Mouse (Mus musculus): ENCODE measurements around the gene Ggt1. TPM values are rescaled to one million over a fixed set of nuclear protein-coding genes. Genes with fewer than 3 reads are reported as not detected.

Ggt1 gene
- 1.2 and 2.0 TPM in 2 replicates for polyA plus RNA-seq (2015; fragmentation: Nextera tagmentation; extraction: Ambion mirVana)

DNA sequence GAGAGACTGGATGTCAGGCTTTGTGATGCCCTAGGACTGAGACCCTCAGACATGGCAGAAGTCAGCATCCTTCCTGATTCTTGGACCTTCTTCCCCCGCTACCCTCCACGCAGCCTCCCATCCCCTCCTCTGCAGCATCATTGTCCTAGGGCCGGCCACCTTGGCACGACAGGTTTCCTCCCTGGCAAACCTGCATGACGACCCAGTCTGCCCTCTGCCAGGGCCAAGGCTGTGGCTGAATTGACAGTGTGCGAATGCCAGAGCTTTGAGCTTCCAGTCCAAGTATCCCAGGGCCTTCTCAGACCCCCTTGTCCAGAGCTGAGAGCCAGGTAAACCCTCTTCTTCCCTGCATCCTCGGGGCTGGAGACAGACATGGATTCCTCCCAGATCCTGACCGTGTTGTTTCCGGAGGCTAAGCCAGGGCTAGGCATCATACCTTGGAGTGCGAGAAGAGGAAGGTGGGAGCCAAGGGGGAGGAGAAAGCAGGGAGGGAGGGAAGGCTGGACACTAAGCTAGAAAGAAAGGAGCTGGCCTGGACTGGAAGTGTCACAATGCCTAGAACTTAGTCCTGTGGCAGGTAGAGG, at the start of gene Ggt1:
Gene Ggt1 (plus strand): TSS at position 534 of the 584 bp plus-strand sequence.
- Histone ChIP-seq H3K27ac (no peak within 1 kb of the TSS), H3K9me3 (no peaks in the 10 kb centered on the region), H3K27me3 (peaks cover 30% of the 10 kb centered on the region), H3K4me3 (no peak within 1 kb of the TSS), H3K4me1 (peaks cover 24% of the 10 kb centered on the region), H3K4me2 (peak within 1 kb of the TSS; percentile 99; the same call in 1 of the 2 replicates), H3K9ac (no peak within 1 kb of the TSS), H3K36me3 (no peaks in the 10 kb centered on the region)
- 59% methylated on average over 10 of the region's 10 CpGs for WGBS
- no peak for ATAC-seq (ENCODE audit: borderline replicate concordance, extremely low read depth, low FRiP score, low TSS enrichment)

DNA sequence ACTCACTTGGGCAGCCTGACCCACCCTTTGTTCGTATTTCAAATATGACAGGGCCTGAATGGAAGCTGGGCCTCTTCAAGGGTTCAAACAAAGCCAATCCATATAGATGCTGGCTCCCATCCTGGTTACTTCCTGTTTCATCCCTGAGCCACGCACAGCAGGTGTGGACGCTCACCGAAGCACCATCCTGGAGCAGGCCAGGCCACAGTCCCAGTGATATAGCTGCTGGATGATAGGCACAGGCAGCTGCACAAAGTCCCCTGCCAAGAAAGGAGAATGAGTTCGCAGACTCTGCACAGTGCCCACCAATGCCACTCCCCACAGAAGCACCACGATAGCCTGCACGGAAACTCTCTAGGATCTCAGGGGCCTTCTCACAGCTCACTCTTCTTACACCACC, 49.5 kb upstream of the Ggt1 start:
- ATAC-seq (ENCODE audit: borderline replicate concordance, extremely low read depth, low FRiP score, low TSS enrichment): no peak
- 94% methylated on average over 7 of the region's 7 CpGs for WGBS
- H3K4me1 ChIP-seq: peaks cover 15% of the 10 kb centered on the region
- H3K4me2 ChIP-seq: no peak overlapping the region
- H3K36me3 ChIP-seq: peaks cover 51% of the 10 kb centered on the region
- no peak overlapping the region for H3K9ac ChIP-seq
- H3K4me3 ChIP-seq: no peak overlapping the region
- H3K9me3 ChIP-seq: no peaks in the 10 kb centered on the region
- no peak overlapping the region for H3K27ac ChIP-seq
- no peaks in the 10 kb centered on the region for H3K27me3 ChIP-seq

GRCm38 (mm10) chr10:75512796-75513195, 48.6 kb upstream of the Ggt1 start:
- H3K27me3 ChIP-seq: no peaks in the 10 kb centered on the region
- peaks cover 42% of the 10 kb centered on the region for H3K36me3 ChIP-seq
- H3K4me1 ChIP-seq: peaks cover 15% of the 10 kb centered on the region
- H3K9ac ChIP-seq: no peak overlapping the region
- ATAC-seq (ENCODE audit: borderline replicate concordance, extremely low read depth, low FRiP score, low TSS enrichment): no peak
- no peak overlapping the region for H3K4me2 ChIP-seq
- no peaks in the 10 kb centered on the region for H3K9me3 ChIP-seq
- H3K4me3 ChIP-seq: no peak overlapping the region
- no peak overlapping the region for H3K27ac ChIP-seq
- 78% methylated on average over 7 of the region's 7 CpGs for WGBS

- no peak for ATAC-seq (ENCODE audit: borderline replicate concordance, extremely low read depth, low FRiP score, low TSS enrichment)
- Histone ChIP-seq H3K36me3 (peaks cover 35% of the 10 kb centered on the region), H3K4me1 (peaks cover 17% of the 10 kb centered on the region), H3K4me2 (no peak overlapping the region), H3K9ac (no peak overlapping the region), H3K27me3 (no peaks in the 10 kb centered on the region), H3K27ac (no peak overlapping the region), H3K4me3 (no peak overlapping the region), H3K9me3 (no peaks in the 10 kb centered on the region)
- 90% methylated on average over 8 of the region's 8 CpGs for WGBS
These were observed 47.9 kb upstream of the Ggt1 start for GRCm38 (mm10) chr10:75513306-75514067.

- no peaks in the 10 kb centered on the region for H3K9me3 ChIP-seq
- H3K27ac ChIP-seq: no peak overlapping the region
- H3K9ac ChIP-seq: no peak overlapping the region
- no peak overlapping the region for H3K4me3 ChIP-seq
- peaks cover 26% of the 10 kb centered on the region for H3K36me3 ChIP-seq
- WGBS: 64% methylated on average over 7 of the region's 7 CpGs
- no peak overlapping the region for H3K4me2 ChIP-seq
- H3K4me1 ChIP-seq: peaks cover 26% of the 10 kb centered on the region
- no peak for ATAC-seq (ENCODE audit: borderline replicate concordance, extremely low read depth, low FRiP score, low TSS enrichment)
- H3K27me3 ChIP-seq: no peaks in the 10 kb centered on the region
These were observed 47.0 kb upstream of the Ggt1 start for GRCm38 (mm10) chr10:75514361-75514760.

DNA sequence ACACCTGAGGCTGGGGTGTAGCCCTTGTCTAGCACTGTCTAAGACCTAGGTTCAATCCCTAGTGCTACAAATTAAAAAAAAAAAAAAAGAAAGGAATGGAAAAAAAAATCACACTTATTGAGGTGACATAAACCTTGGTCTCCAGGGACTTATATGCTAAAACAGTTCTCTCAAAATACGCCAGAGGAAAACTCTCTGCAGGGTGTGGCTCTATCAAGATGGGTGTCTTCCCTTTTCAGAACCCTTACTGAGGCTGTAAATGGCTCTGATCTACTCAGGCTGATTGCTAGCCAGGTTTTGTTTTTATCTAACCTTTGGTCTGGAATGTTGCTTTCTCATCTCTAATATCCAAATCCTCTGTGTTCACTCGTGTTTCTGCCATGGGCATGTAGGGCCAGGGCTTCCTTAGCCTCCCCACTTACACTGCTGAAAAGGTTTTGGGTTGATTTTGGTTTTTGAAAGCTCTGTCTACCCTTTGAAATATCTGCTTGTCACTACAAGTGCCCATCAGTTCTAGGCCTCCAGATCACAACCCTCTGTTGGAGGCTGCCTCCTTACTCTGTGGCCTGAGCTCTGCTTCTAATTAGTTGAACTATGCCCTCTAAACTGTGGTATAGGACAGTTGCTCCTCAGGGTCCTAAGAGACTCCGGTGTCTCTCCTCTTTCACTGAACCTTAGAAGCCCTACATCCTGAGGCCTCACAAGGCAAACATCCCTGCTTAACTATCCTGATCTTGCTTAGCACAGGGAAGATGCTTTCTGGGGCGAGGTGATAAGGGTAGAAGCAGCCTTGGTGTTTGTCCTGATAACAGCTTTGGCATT, 46.0 kb upstream of the Ggt1 start:
- Histone ChIP-seq H3K27me3 (no peaks in the 10 kb centered on the region), H3K4me2 (peak overlapping the region; percentile 78), H3K36me3 (peaks cover 26% of the 10 kb centered on the region), H3K4me3 (peak overlapping the region; percentile 72; the same call in 1 of the 2 replicates), H3K9me3 (no peaks in the 10 kb centered on the region), H3K9ac (peak overlapping the region; percentile 21; the same call in 1 of the 2 replicates), H3K27ac (no peak overlapping the region), H3K4me1 (peaks cover 32% of the 10 kb centered on the region)
- ATAC-seq (ENCODE audit: borderline replicate concordance, extremely low read depth, low FRiP score, low TSS enrichment): no peak
- 76% methylated on average over 4 of the region's 4 CpGs for WGBS

DNA sequence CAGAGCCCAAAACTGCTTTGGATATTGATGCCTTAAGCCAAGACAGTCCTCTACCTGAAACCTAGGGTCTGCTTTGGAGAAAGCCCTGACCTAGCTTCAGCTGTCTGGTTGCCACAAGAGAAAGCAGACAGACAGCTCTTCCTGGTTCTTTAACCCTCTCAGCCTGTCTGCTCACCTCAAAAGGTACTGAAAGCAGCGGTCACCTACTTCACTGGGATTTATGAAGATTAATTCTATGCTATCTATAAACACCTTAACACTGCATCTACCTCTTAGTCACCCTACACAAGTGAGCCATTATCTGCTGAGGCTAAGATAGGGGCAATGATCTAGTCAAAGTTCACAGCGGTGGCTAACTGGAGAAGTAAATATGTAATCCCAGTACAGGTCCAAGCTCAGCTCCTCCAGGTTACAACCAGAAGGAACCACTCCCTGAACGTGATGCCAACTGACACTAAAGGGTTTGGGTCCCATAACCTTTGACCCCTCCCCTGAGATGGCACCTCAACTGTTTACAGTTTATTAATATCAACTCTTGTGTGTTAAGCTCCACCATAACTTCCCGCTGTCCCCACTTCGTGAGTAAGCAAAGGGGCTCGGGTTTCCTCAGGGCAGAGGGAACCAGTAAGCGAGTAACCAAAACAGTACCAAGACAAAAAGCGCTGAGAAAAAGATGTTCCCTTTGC, 45.2 kb upstream of the Ggt1 start:
- H3K4me1 ChIP-seq: peaks cover 39% of the 10 kb centered on the region
- peaks cover 26% of the 10 kb centered on the region for H3K36me3 ChIP-seq
- H3K4me3 ChIP-seq: peak overlapping the region; percentile 72
- ATAC-seq (ENCODE audit: borderline replicate concordance, extremely low read depth, low FRiP score, low TSS enrichment): no peak
- WGBS: 20% methylated on average over 8 of the region's 8 CpGs
- H3K4me2 ChIP-seq: peak overlapping the region; percentile 78
- H3K27me3 ChIP-seq: no peaks in the 10 kb centered on the region
- peak overlapping the region; percentile 90 for H3K9ac ChIP-seq
- H3K9me3 ChIP-seq: no peaks in the 10 kb centered on the region
- H3K27ac ChIP-seq: peak overlapping the region; percentile 99; the same call in 1 of the 2 replicates

- Histone ChIP-seq H3K9ac (peak overlapping the region; percentile 90), H3K27me3 (no peaks in the 10 kb centered on the region), H3K4me3 (peak overlapping the region; percentile 72), H3K36me3 (peaks cover 25% of the 10 kb centered on the region), H3K27ac (peak overlapping the region; percentile 99), H3K4me2 (peak overlapping the region; percentile 78), H3K4me1 (peaks cover 41% of the 10 kb centered on the region), H3K9me3 (no peaks in the 10 kb centered on the region)
- WGBS: 0% methylated on average over 12 of the region's 12 CpGs
- ATAC-seq (ENCODE audit: borderline replicate concordance, extremely low read depth, low FRiP score, low TSS enrichment): no peak
These were observed 44.7 kb upstream of the Ggt1 start for GRCm38 (mm10) chr10:75516724-75517072.

DNA sequence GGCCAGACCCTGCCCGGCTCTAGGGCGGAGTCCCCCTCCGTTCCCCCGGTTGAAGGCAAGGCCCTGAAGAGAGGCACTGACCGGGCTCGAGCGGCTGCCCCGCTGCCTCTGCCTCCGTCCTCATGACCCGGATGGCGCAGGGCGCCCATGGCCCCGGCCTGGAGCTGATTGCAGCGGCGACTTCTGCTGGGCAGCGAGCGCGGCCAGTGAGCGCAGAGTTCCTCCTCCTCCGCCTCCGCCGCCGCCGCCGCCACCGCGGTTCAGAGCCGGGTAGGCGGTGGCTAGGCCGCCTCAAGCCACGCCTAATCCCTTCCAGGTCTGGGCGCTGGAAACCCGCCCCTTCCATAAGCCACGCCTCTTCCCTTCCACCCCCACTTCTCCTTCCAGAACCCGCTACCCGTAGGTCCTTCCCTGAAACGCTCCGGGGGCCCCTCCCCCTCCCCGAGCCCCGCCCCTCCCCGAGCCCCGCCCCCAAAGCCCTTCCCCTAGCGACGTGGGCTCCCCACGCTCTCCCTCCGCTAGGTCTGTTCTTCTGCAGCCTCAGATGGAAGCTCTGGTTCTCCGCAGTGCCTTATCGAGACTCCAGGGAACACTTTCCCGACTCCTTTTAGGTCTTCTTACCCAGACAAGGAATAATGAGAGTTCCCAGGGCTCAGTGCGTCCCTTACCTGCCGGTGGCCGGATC, 44.2 kb upstream of the Ggt1 start, which contains the start of gene Snrpd3:
Gene Snrpd3 (plus strand): TSS at position 479 of the 685 bp plus-strand sequence.
- WGBS: 1% methylated on average over 47 of the region's 52 CpGs
- peaks cover 41% of the 10 kb centered on the region for H3K4me1 ChIP-seq
- H3K4me3 ChIP-seq: peak within 1 kb of the TSS; percentile 72

GRCm38 (mm10) chr10:75517758-75518143, 43.7 kb upstream of the Ggt1 start, which contains the start of gene Gucd1:
TSS of gene Gucd1 (minus strand) at chr10:75517972.
- WGBS: under 1% methylated on average over 20 of the region's 20 CpGs
- H3K4me1 ChIP-seq: peaks cover 41% of the 10 kb centered on the region
- peak; percentile 89 for ATAC-seq (ENCODE audit: borderline replicate concordance, extremely low read depth, low FRiP score, low TSS enrichment)

More for the DNA sequence above, 44.2 kb upstream of the Ggt1 start, which contains the start of gene Snrpd3:
- peak within 1 kb of the TSS; percentile 90 for H3K9ac ChIP-seq
- H3K27ac ChIP-seq: peak within 1 kb of the TSS; percentile 99
- H3K27me3 ChIP-seq: no peaks in the 10 kb centered on the region
- H3K9me3 ChIP-seq: no peaks in the 10 kb centered on the region
- H3K36me3 ChIP-seq: peaks cover 27% of the 10 kb centered on the region
- H3K4me2 ChIP-seq: peak within 1 kb of the TSS; percentile 78
- ATAC-seq (ENCODE audit: borderline replicate concordance, extremely low read depth, low FRiP score, low TSS enrichment): peak; percentile 95

GRCm38 (mm10) chr10:75520581-75520980, 40.8 kb upstream of the Ggt1 start:
- no peak overlapping the region for H3K27ac ChIP-seq
- H3K4me2 ChIP-seq: no peak overlapping the region
- H3K4me3 ChIP-seq: no peak overlapping the region
- H3K36me3 ChIP-seq: peaks cover 53% of the 10 kb centered on the region
- H3K27me3 ChIP-seq: no peaks in the 10 kb centered on the region
- WGBS: 87% methylated on average over 5 of the region's 5 CpGs
- no peaks in the 10 kb centered on the region for H3K9me3 ChIP-seq
- ATAC-seq (ENCODE audit: borderline replicate concordance, extremely low read depth, low FRiP score, low TSS enrichment): no peak
- no peak overlapping the region for H3K9ac ChIP-seq
- peaks cover 37% of the 10 kb centered on the region for H3K4me1 ChIP-seq

More at GRCm38 (mm10) chr10:75517758-75518143, 43.7 kb upstream of the Ggt1 start, which contains the start of gene Gucd1:
- H3K27me3 ChIP-seq: no peaks in the 10 kb centered on the region
- peak within 1 kb of the TSS; percentile 90 for H3K9ac ChIP-seq
- H3K4me3 ChIP-seq: peak within 1 kb of the TSS; percentile 72
- H3K27ac ChIP-seq: peak within 1 kb of the TSS; percentile 99
- H3K36me3 ChIP-seq: peaks cover 27% of the 10 kb centered on the region
- H3K9me3 ChIP-seq: no peaks in the 10 kb centered on the region
- H3K4me2 ChIP-seq: peak within 1 kb of the TSS; percentile 78
